Mouse (Mus musculus): ENCODE measurements at regions not wholly inside any gene's neighbourhood (a gene's known extent, or its start where the extent isn't known, plus 50 kb on each side); places are given as distances from the start of the nearest gene placed in this dataset.
A peak's percentile ranks its signal among the peaks of the same experiment; 100 is the strongest.

DNA sequence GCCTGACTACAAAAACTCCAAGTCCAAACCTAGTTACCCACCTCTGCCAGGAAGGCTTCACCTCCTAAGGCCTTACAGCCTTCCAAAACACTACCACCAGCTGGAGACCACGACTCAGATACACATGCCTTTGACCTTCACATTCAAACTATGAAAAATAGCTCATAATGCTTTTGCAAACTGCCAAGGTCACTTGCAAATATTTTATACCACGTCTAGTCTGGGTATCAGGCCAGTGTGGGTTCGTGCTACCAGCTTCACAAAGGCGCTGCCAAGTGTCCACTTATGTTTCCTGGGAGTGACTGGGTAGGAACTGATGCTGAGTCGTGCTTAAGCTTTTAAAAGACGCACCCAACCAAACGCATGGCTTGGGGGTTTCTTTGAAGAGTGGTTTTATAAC, 69.5 kb upstream of the Zfp637 start:
- Histone ChIP-seq H3K9ac (ENCODE audit: control insufficient read depth, low read depth, low read length, poor library complexity, severe bottlenecking) (no peak overlapping the region), H3K4me3 (ENCODE audit: control insufficient read depth in 1 of 2, insufficient read depth in 1 of 2, low read depth in 2 of 2, low read length in 2 of 2) (no peak overlapping the region), H3K79me2 (ENCODE audit: control insufficient read depth, insufficient read depth, low read length, poor library complexity) (no peaks in the 10 kb centered on the region), H3K27ac (ENCODE audit: control insufficient read depth, low read depth, low read length) (no peak overlapping the region), H3K9me3 (replicated peaks; ENCODE audit: insufficient read depth, low read length) (no peaks in the 10 kb centered on the region), H3K4me1 (ENCODE audit: control insufficient read depth in 1 of 2, insufficient read depth in 2 of 2, low read length in 2 of 2) (no peaks in the 10 kb centered on the region; a peak in 1 of 4 replicates), H3K27me3 (ENCODE audit: control insufficient read depth in 1 of 2, insufficient read depth in 2 of 2, low read length in 2 of 2) (peaks cover 0 to 3% of the 10 kb centered on the region in 2 experiments; a peak in 2 of 4 replicates), H3K36me3 (ENCODE audit: control insufficient read depth in 1 of 2, insufficient read depth in 2 of 2, low read length in 2 of 2) (no peaks in the 10 kb centered on the region)
- TF ChIP-seq MYB (IDR thresholded peaks at IDR 0.05; ENCODE audit: low read depth, low read length): no peak
- TF ChIP-seq TCF12 (IDR thresholded peaks at IDR 0.05; ENCODE audit: low read depth, low read length): no peak
- TF ChIP-seq USF1 (IDR thresholded peaks at IDR 0.05; ENCODE audit: low read depth, low read length): no peak
- TF ChIP-seq GABPA (IDR thresholded peaks at IDR 0.05; ENCODE audit: low read depth, low read length): no peak
- TF ChIP-seq ZC3H11A (IDR thresholded peaks at IDR 0.05; ENCODE audit: low read depth, low read length): no peak
- TF ChIP-seq ELF1 (IDR thresholded peaks at IDR 0.05; ENCODE audit: low read depth, low read length): no peak
- TF ChIP-seq RAD21 (IDR thresholded peaks at IDR 0.05; ENCODE audit: low read depth, low read length): no peak
- no peak for TF ChIP-seq ZKSCAN1 (IDR thresholded peaks at IDR 0.05; ENCODE audit: low read depth, low read length)
- TF ChIP-seq GATA1 (IDR thresholded peaks at IDR 0.05; ENCODE audit: low read depth, low read length): no peak
- TF ChIP-seq HCFC1 (IDR thresholded peaks at IDR 0.05; ENCODE audit: low read depth, low read length): no peak
- TF ChIP-seq MAFK (IDR thresholded peaks at IDR 0.05; ENCODE audit: borderline replicate concordance, low read depth, low read length): no peak
- no peak for TF ChIP-seq ZNF384 (IDR thresholded peaks at IDR 0.05; ENCODE audit: low read depth, low read length)
- TF ChIP-seq SIN3A (IDR thresholded peaks at IDR 0.05; ENCODE audit: low read length): no peak
- DNase-seq (ENCODE audit: low read depth, low spot score): no peak

DNA sequence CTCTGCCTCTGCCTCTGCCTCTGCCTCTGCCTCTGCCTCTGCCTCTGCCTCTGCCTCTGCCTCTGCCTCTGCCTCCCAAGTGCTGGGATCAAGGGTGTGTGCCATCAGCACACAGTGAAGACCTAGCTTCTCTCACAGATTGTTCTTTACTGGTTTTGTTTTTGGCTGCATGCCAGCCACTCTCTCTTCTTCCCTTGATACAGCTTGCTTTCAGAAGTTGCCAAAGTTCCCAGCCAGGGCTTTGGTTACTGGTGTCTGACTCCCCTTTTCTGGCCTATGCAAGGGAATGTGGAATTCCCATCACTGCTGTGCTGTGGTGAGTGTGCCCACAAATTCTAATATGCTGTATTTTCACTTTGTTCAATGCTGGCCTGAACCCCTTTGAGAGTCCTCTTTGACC, 68.6 kb upstream of the Zfp637 start:
- Histone ChIP-seq H3K9ac (ENCODE audit: control insufficient read depth, low read depth, low read length, poor library complexity, severe bottlenecking) (no peak overlapping the region), H3K36me3 (ENCODE audit: control insufficient read depth in 1 of 2, insufficient read depth in 2 of 2, low read length in 2 of 2) (no peaks in the 10 kb centered on the region), H3K27ac (ENCODE audit: control insufficient read depth, low read depth, low read length) (no peak overlapping the region), H3K4me3 (ENCODE audit: control insufficient read depth in 1 of 2, insufficient read depth in 1 of 2, low read depth in 2 of 2, low read length in 2 of 2) (no peak overlapping the region), H3K79me2 (ENCODE audit: control insufficient read depth, insufficient read depth, low read length, poor library complexity) (no peaks in the 10 kb centered on the region), H3K4me1 (ENCODE audit: control insufficient read depth in 1 of 2, insufficient read depth in 2 of 2, low read length in 2 of 2) (no peaks in the 10 kb centered on the region; a peak in 1 of 4 replicates), H3K27me3 (ENCODE audit: control insufficient read depth in 1 of 2, insufficient read depth in 2 of 2, low read length in 2 of 2) (peaks cover 0 to 3% of the 10 kb centered on the region in 2 experiments; a peak in 2 of 4 replicates), H3K9me3 (replicated peaks; ENCODE audit: insufficient read depth, low read length) (no peaks in the 10 kb centered on the region)
- peak; percentile 8 for DNase-seq (ENCODE audit: low read depth, low spot score)
- no peak for TF ChIP-seq JUND (IDR thresholded peaks at IDR 0.05; ENCODE audit: low read depth, low read length)
- no peak for TF ChIP-seq RAD21 (IDR thresholded peaks at IDR 0.05; ENCODE audit: low read depth, low read length)
- no peak for TF ChIP-seq ZNF384 (IDR thresholded peaks at IDR 0.05; ENCODE audit: low read depth, low read length)
